Mouse (Mus musculus) cerebellum, adult 2 months (tissue): ENCODE results near the gene Elf3.

Experiments
- CTCF ChIP-seq: fragments of 200-500 bp; IDR thresholded peaks from 2 replicates; pipeline ENCODE4 v1.5.1; 2011; ENCODE audit warnings: low read depth, mild to moderate bottlenecking, control low read depth, low read length, moderate library complexity, borderline replicate concordance; ENCODE audit not compliant: insufficient read depth
- POLR2A ChIP-seq: fragments of 200-500 bp; IDR thresholded peaks from 2 replicates; pipeline ENCODE4 v1.6.1; 2011; ENCODE audit warnings: low read length, control low read depth, borderline replicate concordance; ENCODE audit not compliant: insufficient read depth

- no peak for TF ChIP-seq CTCF
- TF ChIP-seq POLR2A, result no peak
These were observed 7.0 kb downstream of the Elf3 start for GRCm38 (mm10) chr1:135251405-135251804.
